20 mouse cellular contexts compared by ENCODE assay signal in the genomic region with DNA sequence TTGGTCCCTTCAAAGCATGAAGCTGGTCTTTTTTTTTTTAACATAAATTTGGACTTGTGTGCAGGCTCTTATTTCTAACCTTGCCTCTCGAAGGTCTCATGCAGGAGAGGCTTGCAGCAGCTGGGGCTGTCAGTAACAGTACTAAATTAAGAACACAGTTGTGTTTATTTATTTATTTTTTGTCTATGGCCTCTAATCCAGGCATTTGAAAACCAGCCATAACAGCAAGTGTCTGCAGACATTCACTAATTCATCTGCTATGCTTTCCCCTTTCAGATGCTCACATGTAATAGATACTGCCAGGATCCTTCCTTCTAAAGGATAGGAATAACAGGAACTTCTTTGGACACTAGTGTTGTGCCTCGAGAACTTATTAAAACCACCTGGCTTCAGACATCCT.
DNase-seq lines count a peak whose midpoint lies in the region; ATAC-seq and TF ChIP-seq lines count a peak whose summit lies in the region.
"Had no signal": no experiment of that assay in that cellular context is flagged by ENCODE, and none has a peak within 500 bp of the region (broad histone marks: within the 10 kb centered on the region; RNA-seq: fewer than 3 reads in every experiment).

No protein-coding gene starts in this region.

- H3K27me3 ChIP-seq in CH12.LX (replicated peaks): no peaks in the 10 kb centered on the region
- no peaks in the 10 kb centered on the region for H3K27me3 ChIP-seq in embryonic facial prominence, embryonic 11.5 days (ENCODE audit: control insufficient read depth, insufficient read depth, low read length)
- no peaks in the 10 kb centered on the region for H3K27me3 ChIP-seq in limb, embryonic 13.5 days
- H3K27me3 ChIP-seq: forebrain, embryonic 12.5 days; heart, embryonic 13.5 days; hindbrain, embryonic 12.5 days had no signal

- dilution Hi-C loops in CH12.LX (cut with MboI; ENCODE audit: extremely low pct_ligation_motif_present, extremely low pct_unique_long_range_greater_than_20kb, low sequenced_read_pairs): no loop called here

- H3K79me2 ChIP-seq in CH12.LX (replicated peaks; ENCODE audit: control insufficient read depth, extremely low read depth, insufficient read depth, poor library complexity, severe bottlenecking): no peaks in the 10 kb centered on the region

- H3K27ac ChIP-seq in CH12.LX (ENCODE audit: insufficient read depth, low read depth): no peak overlapping the region
- no peak overlapping the region for H3K27ac ChIP-seq in embryonic facial prominence, embryonic 11.5 days (replicated peaks; ENCODE audit: low read depth, low read length)
- H3K27ac ChIP-seq in limb, embryonic 13.5 days: no peak overlapping the region
- H3K27ac ChIP-seq: forebrain, embryonic 12.5 days; heart, embryonic 13.5 days; hindbrain, embryonic 12.5 days had no signal

- DNase-seq in CH12.LX (ENCODE audit: extremely low read depth): no peak
- peak; percentile 52 for DNase-seq in embryonic facial prominence, embryonic 11.5 days (ENCODE audit: low spot score)
- DNase-seq in right cerebral cortex, postnatal 10 days (ENCODE audit: low spot score in 2 of 2): no peak
- DNase-seq in kidney, adult 9 months: no peak
- DNase-seq in heart, postnatal 25 days (ENCODE audit: low spot score): no peak
- DNase-seq: adrenal gland, postnatal 10 days; B cell, adult 2 months; cerebellum, adult 11 months; cerebellum, adult 9-10 months; cerebellum, postnatal 25 days; gastrocnemius, postnatal 36 days; heart, adult 11 months; heart, postnatal 4 days had no signal

- no peak overlapping the region for H3K9ac ChIP-seq in CH12.LX (ENCODE audit: insufficient read depth, low read depth)
- no peak overlapping the region for H3K9ac ChIP-seq in embryonic facial prominence, embryonic 11.5 days (replicated peaks; ENCODE audit: low read length)
- no peak overlapping the region for H3K9ac ChIP-seq in limb, embryonic 13.5 days
- H3K9ac ChIP-seq: forebrain, embryonic 12.5 days; heart, embryonic 13.5 days; hindbrain, embryonic 12.5 days had no signal

- no peak for TF ChIP-seq CTCF in CH12.LX (conservative IDR thresholded peaks at IDR 0.05 in 1 of 2, IDR thresholded peaks at IDR 0.05 in 1 of 2; ENCODE audit: low read depth in 2 of 2, low read length in 2 of 2)

- ATAC-seq in embryonic facial prominence, embryonic 11.5 days (replicated peaks; ENCODE audit: insufficient number of reproducible peaks, low FRiP score, low TSS enrichment, low read depth): no peak; the same call in 1 of the 2 replicates
- ATAC-seq in limb, embryonic 13.5 days (ENCODE audit: low FRiP score, low read depth): peak; percentile 82; the same call in 1 of the 2 replicates
- ATAC-seq: CD4-positive, CD25-positive, alpha-beta regulatory T cell, adult 4 months; hindbrain, embryonic 16.5 days; inflammation-experienced regulatory T-cells, adult 6 months had no signal

- no peak for TF ChIP-seq EP300 in CH12.LX (IDR thresholded peaks at IDR 0.05; ENCODE audit: low read length)

- WGBS in embryonic facial prominence, embryonic 11.5 days: 17% methylated on average over 2 of the region's 2 CpGs
- 30% methylated on average over 2 of the region's 2 CpGs for WGBS in limb, embryonic 13.5 days

- no peaks in the 10 kb centered on the region for H3K9me3 ChIP-seq in CH12.LX (replicated peaks; ENCODE audit: low read length)
- H3K9me3 ChIP-seq in embryonic facial prominence, embryonic 11.5 days (replicated peaks; ENCODE audit: control insufficient read depth, low read length): no peaks in the 10 kb centered on the region
- no peaks in the 10 kb centered on the region for H3K9me3 ChIP-seq in limb, embryonic 13.5 days
- H3K9me3 ChIP-seq: forebrain, embryonic 12.5 days; heart, embryonic 13.5 days; hindbrain, embryonic 12.5 days had no signal

- intact Hi-C loops in heart, postnatal 25 days (cut with DNase I): loop anchor here (10.0 kb wide), 1 partner anchor 276 kb away; a partner anchor contains a TSS

- no peaks in the 10 kb centered on the region for H3K36me3 ChIP-seq in CH12.LX (replicated peaks in 1 of 2; ENCODE audit: control insufficient read depth in 1 of 2, insufficient read depth in 1 of 2, low read length in 1 of 2)
- H3K36me3 ChIP-seq in embryonic facial prominence, embryonic 11.5 days (replicated peaks; ENCODE audit: control insufficient read depth, insufficient read depth, low read depth, low read length): no peaks in the 10 kb centered on the region
- no peaks in the 10 kb centered on the region for H3K36me3 ChIP-seq in limb, embryonic 13.5 days
- H3K36me3 ChIP-seq: forebrain, embryonic 12.5 days; heart, embryonic 13.5 days; hindbrain, embryonic 12.5 days had no signal

- no peak for TF ChIP-seq RAD21 in CH12.LX (IDR thresholded peaks at IDR 0.05; ENCODE audit: low read depth, low read length)

- H3K4me1 ChIP-seq in CH12.LX (ENCODE audit: control insufficient read depth in 1 of 2, insufficient read depth in 2 of 2): peaks cover 0 to 9% of the 10 kb centered on the region in 2 experiments; a peak in 2 of 4 replicates
- no peaks in the 10 kb centered on the region for H3K4me1 ChIP-seq in embryonic facial prominence, embryonic 11.5 days (ENCODE audit: control insufficient read depth, insufficient read depth, low read length)
- 0 out of 2 replicates have a peak, but pooled peaks cover 5% of the 10 kb centered on the region for H3K4me1 ChIP-seq in limb, embryonic 13.5 days
- H3K4me1 ChIP-seq: forebrain, embryonic 12.5 days; heart, embryonic 13.5 days; hindbrain, embryonic 12.5 days had no signal

- no peak overlapping the region for H3K4me3 ChIP-seq in CH12.LX (replicated peaks in 1 of 3; ENCODE audit: low read depth in 2 of 3, low read length in 2 of 3, poor library complexity in 1 of 3)
- H3K4me3 ChIP-seq in embryonic facial prominence, embryonic 11.5 days (ENCODE audit: low read depth, low read length): no peak overlapping the region
- no peak overlapping the region for H3K4me3 ChIP-seq in limb, embryonic 13.5 days
- H3K4me3 ChIP-seq: forebrain, embryonic 12.5 days; heart, embryonic 13.5 days; hindbrain, embryonic 12.5 days had no signal

- no peak for TF ChIP-seq POLR2A in CH12.LX (IDR thresholded peaks at IDR 0.05; ENCODE audit: low read depth, low read length)

- in situ Hi-C loops in CH12.LX (cut with MboI; ENCODE audit: low pct_ligation_motif_present, low pct_unique_long_range_greater_than_20kb, low sequenced_read_pairs): no loop called here

- H3K4me2 ChIP-seq in CH12.LX (ENCODE audit: insufficient read depth, low read depth, poor library complexity, severe bottlenecking): peak overlapping the region; percentile 56; the same call in 1 of the 2 replicates
- no peak overlapping the region for H3K4me2 ChIP-seq in embryonic facial prominence, embryonic 11.5 days (ENCODE audit: low read depth, low read length)
- no peak overlapping the region for H3K4me2 ChIP-seq in limb, embryonic 13.5 days (replicated peaks)
- H3K4me2 ChIP-seq: forebrain, embryonic 12.5 days; heart, embryonic 13.5 days; hindbrain, embryonic 12.5 days had no signal

TF ChIP-seq in CH12.LX, 34 proteins besides CTCF, POLR2A, EP300 and RAD21:
- no peak for TF ChIP-seq USF1 (IDR thresholded peaks at IDR 0.05; ENCODE audit: low read depth, low read length)
- no peak for TF ChIP-seq USF2 (conservative IDR thresholded peaks at IDR 0.05; ENCODE audit: low read depth, low read length)
